Mouse (Mus musculus): ENCODE measurements around the gene Olfr1474. TPM values are rescaled to one million over a fixed set of nuclear protein-coding genes. Genes with fewer than 3 reads are reported as not detected.
"Not testable (repeated sequence)": the region's sequence is repeated elsewhere in the genome, so short reads cannot be mapped to it uniquely, and the experiment has no call there.

Olfr1474 gene
- polyA plus RNA-seq (2016; fragmentation: Nextera tagmentation; extraction: Ambion mirVana), result not detected in 2 replicates

- not testable (repeated sequence) for H3K9me3 ChIP-seq; H3K4me2 ChIP-seq; H3K4me1 ChIP-seq (replicated peaks); H3K4me3 ChIP-seq (replicated peaks); H3K9ac ChIP-seq (replicated peaks); ATAC-seq (ENCODE audit: insufficient number of reproducible peaks, insufficient read depth, low FRiP score, low TSS enrichment, low read depth); H3K27me3 ChIP-seq; H3K27ac ChIP-seq; H3K36me3 ChIP-seq
- WGBS, result 78% methylated on average over 4 of the region's 4 CpGs
Measured at GRCm38 (mm10) chr19:13469265-13469664, at the start of gene Olfr1474. TSS of gene Olfr1474 (plus strand) at chr19:13469565.

- H3K4me1 ChIP-seq (replicated peaks); H3K36me3 ChIP-seq; ATAC-seq (ENCODE audit: insufficient number of reproducible peaks, insufficient read depth, low FRiP score, low TSS enrichment, low read depth); H3K4me3 ChIP-seq (replicated peaks); H3K9ac ChIP-seq (replicated peaks); H3K9me3 ChIP-seq; H3K27me3 ChIP-seq; H3K27ac ChIP-seq; H3K4me2 ChIP-seq: not testable (repeated sequence)
- 78% methylated on average over 2 of the region's 2 CpGs for WGBS
Measured at GRCm38 (mm10) chr19:13443109-13443508, 26.3 kb upstream of the Olfr1474 start, which contains the start of gene Olfr1471. TSS of gene Olfr1471 (plus strand) at chr19:13443409.

- Histone ChIP-seq H3K4me1 (replicated peaks) (no peaks in the 10 kb centered on the region), H3K27me3 (no peaks in the 10 kb centered on the region), H3K4me3 (replicated peaks) (no peak within 1 kb of the TSS), H3K27ac (no peak within 1 kb of the TSS), H3K36me3 (no peaks in the 10 kb centered on the region), H3K4me2 (no peak within 1 kb of the TSS), H3K9ac (replicated peaks) (no peak within 1 kb of the TSS), H3K9me3 (peaks cover 26% of the 10 kb centered on the region)
- ATAC-seq (ENCODE audit: insufficient number of reproducible peaks, insufficient read depth, low FRiP score, low TSS enrichment, low read depth), result no peak
- 84% methylated on average over 1 of the region's 1 CpGs for WGBS
Measured at GRCm38 (mm10) chr19:13455986-13456385, 13.4 kb upstream of the Olfr1474 start, which contains the start of gene Olfr1472. TSS of gene Olfr1472 (minus strand) at chr19:13456086.

- Histone ChIP-seq H3K36me3 (no peaks in the 10 kb centered on the region), H3K9ac (replicated peaks) (no peak within 1 kb of the TSS), H3K4me2 (no peak within 1 kb of the TSS), H3K27ac (no peak within 1 kb of the TSS), H3K9me3 (no peaks in the 10 kb centered on the region), H3K4me1 (replicated peaks) (no peaks in the 10 kb centered on the region), H3K4me3 (replicated peaks) (no peak within 1 kb of the TSS), H3K27me3 (no peaks in the 10 kb centered on the region)
- no peak for ATAC-seq (ENCODE audit: insufficient number of reproducible peaks, insufficient read depth, low FRiP score, low TSS enrichment, low read depth)
Measured at GRCm38 (mm10) chr19:13480096-13480495, 10.7 kb downstream of the Olfr1474 start, which contains the start of gene Olfr1475. TSS of gene Olfr1475 (minus strand) at chr19:13480196.

- Histone ChIP-seq H3K27ac (no peak within 1 kb of the TSS), H3K4me3 (replicated peaks) (no peak within 1 kb of the TSS), H3K4me2 (no peak within 1 kb of the TSS), H3K9ac (replicated peaks) (no peak within 1 kb of the TSS), H3K9me3 (peaks cover 16% of the 10 kb centered on the region), H3K36me3 (no peaks in the 10 kb centered on the region), H3K27me3 (no peaks in the 10 kb centered on the region), H3K4me1 (replicated peaks) (no peaks in the 10 kb centered on the region)
- ATAC-seq (ENCODE audit: insufficient number of reproducible peaks, insufficient read depth, low FRiP score, low TSS enrichment, low read depth), result no peak
- WGBS, result 74% methylated on average over 3 of the region's 3 CpGs
Measured at GRCm38 (mm10) chr19:13500246-13500645, 30.9 kb downstream of the Olfr1474 start, which contains the start of gene Olfr1477. TSS of gene Olfr1477 (plus strand) at chr19:13500546.

Other genes with a start within 250 kb of the Olfr1474 start
- not detected in 2 replicates for gene Olfr1463, start 238.2 kb upstream of the Olfr1474 start, polyA plus RNA-seq (2016; fragmentation: Nextera tagmentation; extraction: Ambion mirVana)
- gene Olfr1465, start 154.0 kb upstream of the Olfr1474 start, polyA plus RNA-seq (2016; fragmentation: Nextera tagmentation; extraction: Ambion mirVana), result not detected in 2 replicates
- gene Olfr1466, start 130.7 kb upstream of the Olfr1474 start, polyA plus RNA-seq (2016; fragmentation: Nextera tagmentation; extraction: Ambion mirVana), result not detected in 2 replicates
- not detected in 2 replicates for gene Olfr1467, start 107.3 kb upstream of the Olfr1474 start, polyA plus RNA-seq (2016; fragmentation: Nextera tagmentation; extraction: Ambion mirVana)
- gene Olfr1469, start 61.7 kb upstream of the Olfr1474 start, polyA plus RNA-seq (2016; fragmentation: Nextera tagmentation; extraction: Ambion mirVana), result not detected in 2 replicates
- gene Olfr1471, start 26.2 kb upstream of the Olfr1474 start, polyA plus RNA-seq (2016; fragmentation: Nextera tagmentation; extraction: Ambion mirVana), result not detected in 2 replicates
- not detected in 2 replicates for gene Olfr1472, start 13.5 kb upstream of the Olfr1474 start, polyA plus RNA-seq (2016; fragmentation: Nextera tagmentation; extraction: Ambion mirVana)
- not detected in 2 replicates for gene Olfr1475, start 10.6 kb downstream of the Olfr1474 start, polyA plus RNA-seq (2016; fragmentation: Nextera tagmentation; extraction: Ambion mirVana)
- gene Olfr1477, start 31.0 kb downstream of the Olfr1474 start, polyA plus RNA-seq (2016; fragmentation: Nextera tagmentation; extraction: Ambion mirVana), result not detected in 2 replicates
- not detected in 2 replicates for gene Olfr1480, start 58.3 kb downstream of the Olfr1474 start, polyA plus RNA-seq (2016; fragmentation: Nextera tagmentation; extraction: Ambion mirVana)
- gene Olfr1484, start 113.9 kb downstream of the Olfr1474 start, polyA plus RNA-seq (2016; fragmentation: Nextera tagmentation; extraction: Ambion mirVana), result not detected in 2 replicates
- not detected in 2 replicates for gene Olfr1487, start 147.8 kb downstream of the Olfr1474 start, polyA plus RNA-seq (2016; fragmentation: Nextera tagmentation; extraction: Ambion mirVana)
- not detected in 2 replicates for gene Olfr1489, start 162.1 kb downstream of the Olfr1474 start, polyA plus RNA-seq (2016; fragmentation: Nextera tagmentation; extraction: Ambion mirVana)
- gene Olfr1490, start 181.5 kb downstream of the Olfr1474 start, polyA plus RNA-seq (2016; fragmentation: Nextera tagmentation; extraction: Ambion mirVana), result not detected in 2 replicates
- gene Olfr1491, start 227.7 kb downstream of the Olfr1474 start, polyA plus RNA-seq (2016; fragmentation: Nextera tagmentation; extraction: Ambion mirVana), result not detected in 2 replicates